Mouse (Mus musculus): ENCODE data around the gene Sgta.

DNA sequence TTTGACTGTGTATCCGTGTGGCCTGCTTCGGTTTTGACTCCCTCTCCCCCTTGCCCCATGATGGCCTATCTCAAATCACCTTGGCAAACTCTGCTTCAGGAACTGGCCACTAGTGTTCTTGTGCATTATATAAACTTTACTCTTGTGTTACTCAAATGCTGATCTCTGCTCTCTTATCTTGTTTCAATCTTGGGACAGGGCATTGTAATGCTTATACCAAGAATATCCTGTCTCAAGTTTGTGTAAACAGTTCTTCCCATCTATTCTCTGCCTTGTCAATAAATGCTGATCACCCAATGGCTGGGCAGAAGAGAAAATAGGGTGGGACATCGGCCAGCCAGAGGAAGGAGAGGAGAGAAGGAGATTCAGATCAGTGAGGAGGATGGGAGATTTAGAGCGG is 2.7 kb upstream of the Sgta start:
- TF ChIP-seq CTCF (IDR thresholded peaks at IDR 0.05; ENCODE audit: extremely low read depth, insufficient read length, insufficient replicate concordance, low read depth, low read length) (no peak), POLR2A (IDR thresholded peaks at IDR 0.05; ENCODE audit: low read depth, low read length) (no peak)

Measured in small intestine, adult 2 months (tissue).